Comparison of ENCODE assay signal across 18 mouse cellular contexts in genomic region chr5:102744051-102744450, GRCm38 (mm10).
"Had no signal": no experiment of that assay in that cellular context is flagged by ENCODE, and none has a peak within 500 bp of the region (broad histone marks: within the 10 kb centered on the region; RNA-seq: fewer than 3 reads in every experiment).

No protein-coding gene starts in this region.

- H3K27ac ChIP-seq: midbrain, embryonic 10.5 days; neural tube, embryonic 13.5 days; neural tube, embryonic 15.5 days had no signal

- H3K9ac ChIP-seq: lung, embryonic 14.5 days; neural tube, embryonic 13.5 days; neural tube, embryonic 15.5 days had no signal

- H3K27me3 ChIP-seq: neural tube, embryonic 13.5 days; neural tube, embryonic 15.5 days had no signal

- H3K4me1 ChIP-seq: neural tube, embryonic 13.5 days; neural tube, embryonic 15.5 days had no signal

- ATAC-seq: midbrain, embryonic 16.5 days had no signal

- H3K4me2 ChIP-seq: lung, embryonic 14.5 days; neural tube, embryonic 13.5 days; neural tube, embryonic 15.5 days had no signal

- H3K4me3 ChIP-seq: midbrain, embryonic 10.5 days; myocyte; neural tube, embryonic 13.5 days; neural tube, embryonic 15.5 days had no signal

- DNase-seq: lung, adult 18-20 months; lung, postnatal 10 days; lung, postnatal 4 days; midbrain, embryonic 14.5 days; retina, postnatal 1 day; right cerebral cortex, adult 18-20 months; right cerebral cortex, postnatal 25 days; right cerebral cortex, postnatal 4 days; spleen, adult 18-20 months; thymus, adult 18-20 months; thymus, postnatal 14 days; thymus, postnatal 36 days had no signal

- H3K36me3 ChIP-seq: midbrain, embryonic 10.5 days; neural tube, embryonic 13.5 days; neural tube, embryonic 15.5 days had no signal

- H3K9me3 ChIP-seq: midbrain, embryonic 10.5 days; neural tube, embryonic 13.5 days; neural tube, embryonic 15.5 days had no signal
